Mouse (Mus musculus) ES-E14 (cell line): ENCODE results near the gene Baz1a.

Experiments
- CHD2 ChIP-seq: IDR thresholded peaks from 2 replicates; pipeline ENCODE4 v1.6.1; 2014; ENCODE audit warnings: mild to moderate bottlenecking, low read depth, low read length, inconsistent platforms
- MAFK ChIP-seq: IDR thresholded peaks from 2 replicates; pipeline ENCODE4 v1.6.1; 2014; ENCODE audit warnings: mild to moderate bottlenecking, low read depth, low read length, inconsistent platforms; ENCODE audit not compliant: insufficient read depth
- ZC3H11A ChIP-seq: IDR thresholded peaks from 2 replicates; pipeline ENCODE4 v1.6.1; 2012; ENCODE audit warnings: low read depth, mild to moderate bottlenecking, inconsistent platforms, low read length, borderline replicate concordance
- ZNF384 ChIP-seq: IDR thresholded peaks from 2 replicates; pipeline ENCODE4 v1.6.1; 2012; ENCODE audit warnings: low read depth, low read length, inconsistent platforms

- no peak for TF ChIP-seq ZNF384
- TF ChIP-seq CHD2 = no peak
- no peak for TF ChIP-seq MAFK
- no peak for TF ChIP-seq ZC3H11A
Observed at GRCm38 (mm10) chr12:54994068-54994386, 20.1 kb downstream of the Baz1a start.
